Comparison of ENCODE assay signal across 14 mouse cellular contexts in the genomic region with DNA sequence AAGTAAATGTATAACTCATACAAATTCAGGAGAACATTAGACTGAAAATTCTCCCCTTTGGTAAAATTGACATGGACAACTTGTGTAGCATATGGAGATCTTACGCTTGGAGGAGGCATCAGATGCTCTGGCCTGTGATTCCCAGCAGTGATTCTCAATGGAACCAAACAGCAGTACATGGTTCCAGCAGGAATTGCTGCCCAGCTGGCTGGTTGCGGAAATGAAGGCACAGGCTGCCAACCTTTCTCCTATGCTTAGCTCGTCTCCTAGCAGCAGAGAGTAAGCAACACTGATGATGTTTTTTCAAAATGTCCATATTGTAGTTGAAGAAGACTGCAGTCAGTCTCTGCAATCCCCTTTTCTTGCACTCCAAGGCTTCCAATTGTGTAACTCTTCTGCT.
DNase-seq lines count a peak whose midpoint lies in the region; ATAC-seq lines count a peak whose summit lies in the region.
"Had no signal": no experiment of that assay in that cellular context is flagged by ENCODE, and none has a peak within 500 bp of the region (broad histone marks: within the 10 kb centered on the region; RNA-seq: fewer than 3 reads in every experiment).

No protein-coding gene starts in this region.

- no peak overlapping the region for H3K4me2 ChIP-seq in midbrain, embryonic 13.5 days (replicated peaks)
- H3K4me2 ChIP-seq in intestine, embryonic 15.5 days (replicated peaks): no peak overlapping the region
- H3K4me2 ChIP-seq: embryonic facial prominence, embryonic 15.5 days; limb, embryonic 13.5 days; lung, embryonic 15.5 days had no signal

- WGBS in midbrain, embryonic 13.5 days: 82% methylated on average over 3 of the region's 3 CpGs
- WGBS in intestine, embryonic 15.5 days: 81% methylated on average over 3 of the region's 3 CpGs

- no peaks in the 10 kb centered on the region for H3K27me3 ChIP-seq in midbrain, embryonic 13.5 days
- no peaks in the 10 kb centered on the region for H3K27me3 ChIP-seq in intestine, embryonic 15.5 days (replicated peaks)
- H3K27me3 ChIP-seq: embryonic facial prominence, embryonic 15.5 days; limb, embryonic 13.5 days; lung, embryonic 15.5 days had no signal

- H3K4me1 ChIP-seq in midbrain, embryonic 13.5 days (replicated peaks): no peaks in the 10 kb centered on the region
- no peaks in the 10 kb centered on the region for H3K4me1 ChIP-seq in intestine, embryonic 15.5 days (replicated peaks)
- H3K4me1 ChIP-seq: embryonic facial prominence, embryonic 15.5 days; limb, embryonic 13.5 days; lung, embryonic 15.5 days had no signal

- H3K9ac ChIP-seq in midbrain, embryonic 13.5 days (replicated peaks): no peak overlapping the region
- H3K9ac ChIP-seq in intestine, embryonic 15.5 days: no peak overlapping the region
- H3K9ac ChIP-seq: embryonic facial prominence, embryonic 15.5 days; limb, embryonic 13.5 days; lung, embryonic 15.5 days had no signal

- no peaks in the 10 kb centered on the region for H3K9me3 ChIP-seq in midbrain, embryonic 13.5 days
- no peaks in the 10 kb centered on the region for H3K9me3 ChIP-seq in intestine, embryonic 15.5 days
- H3K9me3 ChIP-seq: embryonic facial prominence, embryonic 15.5 days; limb, embryonic 13.5 days; lung, embryonic 15.5 days had no signal

- H3K27ac ChIP-seq in midbrain, embryonic 13.5 days: no peak overlapping the region
- no peak overlapping the region for H3K27ac ChIP-seq in intestine, embryonic 15.5 days
- H3K27ac ChIP-seq: embryonic facial prominence, embryonic 15.5 days; limb, embryonic 13.5 days; lung, embryonic 15.5 days had no signal

- no peak overlapping the region for H3K4me3 ChIP-seq in midbrain, embryonic 13.5 days (replicated peaks)
- no peak overlapping the region for H3K4me3 ChIP-seq in intestine, embryonic 15.5 days (replicated peaks)
- H3K4me3 ChIP-seq: embryonic facial prominence, embryonic 15.5 days; limb, embryonic 13.5 days; lung, embryonic 15.5 days; myocyte had no signal

- ATAC-seq in cerebellum, adult (ENCODE audit: insufficient number of reproducible peaks, low FRiP score, low TSS enrichment): peak; percentile 100
- peak; percentile 89 for ATAC-seq in frontal cortex, adult (ENCODE audit: low TSS enrichment)
- no peak for ATAC-seq in monocyte, adult 5-6 weeks (replicated peaks; ENCODE audit: insufficient number of reproducible peaks, low FRiP score, low TSS enrichment, poor library complexity, severe bottlenecking)
- ATAC-seq in midbrain, embryonic 13.5 days: no peak
- ATAC-seq in intestine, embryonic 15.5 days: no peak

- no peaks in the 10 kb centered on the region for H3K36me3 ChIP-seq in midbrain, embryonic 13.5 days
- no peaks in the 10 kb centered on the region for H3K36me3 ChIP-seq in intestine, embryonic 15.5 days
- H3K36me3 ChIP-seq: embryonic facial prominence, embryonic 15.5 days; limb, embryonic 13.5 days; lung, embryonic 15.5 days had no signal

- DNase-seq in brain, adult 2 months (ENCODE audit: low read depth, low spot score): peak; percentile 92
- peak; percentile 1 to 5 for DNase-seq in left cerebral cortex, adult 18-20 months (ENCODE audit: low spot score in 2 of 2)
- no peak for DNase-seq in heart, adult 9 months (ENCODE audit: low spot score in 2 of 2)
- DNase-seq: heart, adult 18-20 months; kidney, adult 8-10 months had no signal

Comparison
In these comparisons a context has a peak if more than half of its experiments do, and no peak if none do; other contexts are left out.
1. DNase-seq: peak in brain, adult 2 months (single experiment) and left cerebral cortex, adult 18-20 months (2 of 2); none in heart, adult 9 months (0 of 2).
2. ATAC-seq: peak in cerebellum, adult (single experiment) and frontal cortex, adult (single experiment); none in monocyte, adult 5-6 weeks (single experiment), midbrain, embryonic 13.5 days (single experiment) and intestine, embryonic 15.5 days (single experiment).